Mouse (Mus musculus) midbrain, postnatal 0 days (tissue): ENCODE data around the gene Flt3l. TPM values are rescaled to one million over a fixed set of nuclear protein-coding genes. Genes with fewer than 3 reads are reported as not detected.
"Not testable (repeated sequence)": the region's sequence is repeated elsewhere in the genome, so short reads cannot be mapped to it uniquely, and the experiment has no call there.

ENCODE experiments used
- ATAC-seq: fragments of 200-750 bp; cut with Nextera tagmentation; 2 replicates; pipeline ENCODE4 v1.8.0; 2017; ENCODE audit warnings: moderate number of reproducible peaks, mild to moderate bottlenecking, moderate TSS enrichment, moderate library complexity; ENCODE audit not compliant: low FRiP score
- DNase-seq: peaks from one replicate; pipeline ENCODE4 v3.0.0-alpha.2; 2015; ENCODE audit warnings: low spot score
- H3K27ac ChIP-seq: fragments of 300-500 bp; sonication (generic); 2 replicates; pipeline ENCODE4 v1.5.1; 2014; ENCODE audit warnings: low read depth, mild to moderate bottlenecking, low read length, mixed read lengths
- H3K27me3 ChIP-seq: fragments of 300-500 bp; sonication (generic); 2 replicates; pipeline ENCODE4 v1.6.1; 2014; ENCODE audit warnings: low read length, control low read depth, mixed read lengths; ENCODE audit not compliant: insufficient read depth
- H3K36me3 ChIP-seq: fragments of 300-500 bp; sonication (generic); 2 replicates; pipeline ENCODE4 v1.6.1; 2014; ENCODE audit warnings: low read length, control low read depth, mixed read lengths; ENCODE audit not compliant: insufficient read depth
- H3K4me1 ChIP-seq: fragments of 300-500 bp; sonication (generic); 2 replicates; pipeline ENCODE4 v1.6.1; 2014; ENCODE audit warnings: mild to moderate bottlenecking, control low read depth, antibody characterized with exemption, low read length, mixed read lengths; ENCODE audit not compliant: insufficient read depth
- H3K4me2 ChIP-seq: fragments of 300-500 bp; sonication (generic); 2 replicates; pipeline ENCODE4 v1.6.1; 2014; ENCODE audit warnings: low read depth, mild to moderate bottlenecking, low read length, mixed read lengths; ENCODE audit not compliant: poor library complexity, severe bottlenecking
- H3K4me3 ChIP-seq: fragments of 300-500 bp; sonication (generic); 2 replicates; pipeline ENCODE4 v1.5.1; 2014; ENCODE audit warnings: low read depth, mild to moderate bottlenecking, low read length, moderate library complexity
- H3K9ac ChIP-seq: fragments of 300-500 bp; sonication (generic); replicated peaks from 2 replicates; pipeline ENCODE4 v1.6.1; 2014; ENCODE audit warnings: mild to moderate bottlenecking, low read length, moderate library complexity, mixed read lengths; ENCODE audit not compliant: poor library complexity, severe bottlenecking
- H3K9me3 ChIP-seq: fragments of 300-500 bp; sonication (generic); 2 replicates; pipeline ENCODE4 v1.6.1; 2016; ENCODE audit warnings: low read length, control low read depth
- CTCF ChIP-seq: IDR thresholded peaks from 2 replicates; pipeline ENCODE4 v1.5.1; 2016; ENCODE audit warnings: antibody characterized with exemption, mild to moderate bottlenecking
- WGBS: fragments of 180-500 bp; shearing (Covaris S2); extraction: QIAGEN DNeasy Blood & Tissue Kit; methylation state at CpG from one replicate; pipeline ENCODE4 v1.1.7; 2014; 5-methylcytosine and 5-hydroxymethylcytosine counted together
- polyA plus RNA-seq: library from polyadenylated mRNA; unstranded; fragments of >200 nt; fragmentation: Nextera tagmentation; extraction: Ambion mirVana; gene quantifications from 2 replicates; pipeline ENCODE4 v1.2.1, GENCODE M21; 2015
- total RNA-seq: library from RNA; depleted of rRNA; stranded (reverse); fragments of >200 nt; gene quantifications from 2 replicates; pipeline ENCODE4 v1.2.3, GENCODE M21; 2014

The Flt3l gene
- total and polyA plus RNA-seq, 2 experiments from 2014 or later = 1.7 to 7.8 TPM

- H3K36me3 ChIP-seq = peaks cover 29% of the 10 kb centered on the region
These were observed 9.9 kb downstream of the Flt3l start for GRCm38 (mm10) chr7:45126147-45126843.

GRCm38 (mm10) chr7:45125649-45126048 is 10.6 kb downstream of the Flt3l start:
- Histone ChIP-seq H3K36me3 (peaks cover 36% of the 10 kb centered on the region), H3K27ac (peak overlapping the region; percentile 73; the same call in 1 of the 2 replicates)
- not testable (repeated sequence) for H3K4me3 ChIP-seq, ATAC-seq, H3K9me3 ChIP-seq, H3K4me1 ChIP-seq, H3K4me2 ChIP-seq, DNase-seq, H3K9ac ChIP-seq, H3K27me3 ChIP-seq
- 61% methylated on average over 5 of the region's 5 CpGs for WGBS

More at GRCm38 (mm10) chr7:45126147-45126843, 9.9 kb downstream of the Flt3l start:
- H3K4me2 ChIP-seq = no peak overlapping the region
- ATAC-seq (no peak), DNase-seq (no peak)
- no peak for TF ChIP-seq CTCF
- H3K4me3 ChIP-seq = no peak overlapping the region
- H3K9ac ChIP-seq = peak overlapping the region; percentile 33; the same call in 1 of the 2 replicates
- H3K4me1 ChIP-seq = peaks cover 9% of the 10 kb centered on the region
- no peaks in the 10 kb centered on the region for H3K27me3 ChIP-seq
- no peaks in the 10 kb centered on the region for H3K9me3 ChIP-seq
- H3K27ac ChIP-seq = no peak overlapping the region
- 78% methylated on average over 17 of the region's 17 CpGs for WGBS

GRCm38 (mm10) chr7:45125144-45125600 is 11.1 kb downstream of the Flt3l start:
- no peaks in the 10 kb centered on the region for H3K9me3 ChIP-seq
- WGBS = 24% methylated on average over 7 of the region's 7 CpGs
- H3K27ac ChIP-seq = peak overlapping the region; percentile 73; the same call in 1 of the 2 replicates
- TF ChIP-seq CTCF = peak; percentile 60; the same call in 1 of the 2 replicates
- no peak overlapping the region for H3K4me3 ChIP-seq
- ATAC-seq (no peak), DNase-seq (peak; percentile 53)
- no peak overlapping the region for H3K4me2 ChIP-seq
- peaks cover 41% of the 10 kb centered on the region for H3K36me3 ChIP-seq
- peaks cover 9% of the 10 kb centered on the region for H3K4me1 ChIP-seq
- H3K9ac ChIP-seq = no peak overlapping the region
- H3K27me3 ChIP-seq = no peaks in the 10 kb centered on the region

GRCm38 (mm10) chr7:45124224-45125143 is 11.7 kb downstream of the Flt3l start, which contains the start of gene Rps11:
Gene Rps11 (minus strand): TSS chr7:45124439.
- H3K9ac ChIP-seq = peak within 1 kb of the TSS; percentile 99
- H3K27me3 ChIP-seq = no peaks in the 10 kb centered on the region
- H3K36me3 ChIP-seq = peaks cover 47% of the 10 kb centered on the region
- 1% methylated on average over 59 of the region's 59 CpGs for WGBS
- no peaks in the 10 kb centered on the region for H3K9me3 ChIP-seq
- TF ChIP-seq CTCF = no peak; the same call in 1 of the 2 replicates
- peak within 1 kb of the TSS; percentile 92 for H3K27ac ChIP-seq
- H3K4me1 ChIP-seq = peaks cover 6% of the 10 kb centered on the region
- H3K4me2 ChIP-seq = peak within 1 kb of the TSS; percentile 88
- H3K4me3 ChIP-seq = peak within 1 kb of the TSS; percentile 84
- ATAC-seq = peak; percentile 88
- peak; percentile 99 for DNase-seq

- Histone ChIP-seq H3K36me3 (peaks cover 50% of the 10 kb centered on the region), H3K4me2 (peak overlapping the region; percentile 88), H3K9me3 (no peaks in the 10 kb centered on the region), H3K9ac (peak overlapping the region; percentile 99), H3K27ac (peak overlapping the region; percentile 92; the same call in 1 of the 2 replicates), H3K27me3 (no peaks in the 10 kb centered on the region), H3K4me1 (peaks cover 6% of the 10 kb centered on the region), H3K4me3 (peak overlapping the region; percentile 84)
- peak; percentile 44 for DNase-seq
- 26% methylated on average over 12 of the region's 12 CpGs for WGBS
- no peak for TF ChIP-seq CTCF
- no peak for ATAC-seq
These were observed 13.1 kb downstream of the Flt3l start for GRCm38 (mm10) chr7:45123186-45123570.
